Mouse (Mus musculus) retina, postnatal 1 day (tissue): ENCODE data around the gene Stk11.

Experiments
- DNase-seq: peaks from one replicate; pipeline ENCODE4 v3.0.0-alpha.2; 2012

Gene Stk11

GRCm38 (mm10) chr10:80115290-80115943, at the start of gene Stk11:
Gene Stk11 (plus strand): TSS chr10:80115803.
- peak; percentile 100 for DNase-seq

GRCm38 (mm10) chr10:80069251-80069650, 46.4 kb upstream of the Stk11 start:
- DNase-seq: no peak

GRCm38 (mm10) chr10:80069948-80070450, 45.6 kb upstream of the Stk11 start:
- no peak for DNase-seq

GRCm38 (mm10) chr10:80070837-80071515, 44.6 kb upstream of the Stk11 start:
- no peak for DNase-seq

- no peak for DNase-seq
These were observed 44.1 kb upstream of the Stk11 start for GRCm38 (mm10) chr10:80071516-80071900.

GRCm38 (mm10) chr10:80072623-80073489, 42.7 kb upstream of the Stk11 start:
- no peak for DNase-seq

DNA sequence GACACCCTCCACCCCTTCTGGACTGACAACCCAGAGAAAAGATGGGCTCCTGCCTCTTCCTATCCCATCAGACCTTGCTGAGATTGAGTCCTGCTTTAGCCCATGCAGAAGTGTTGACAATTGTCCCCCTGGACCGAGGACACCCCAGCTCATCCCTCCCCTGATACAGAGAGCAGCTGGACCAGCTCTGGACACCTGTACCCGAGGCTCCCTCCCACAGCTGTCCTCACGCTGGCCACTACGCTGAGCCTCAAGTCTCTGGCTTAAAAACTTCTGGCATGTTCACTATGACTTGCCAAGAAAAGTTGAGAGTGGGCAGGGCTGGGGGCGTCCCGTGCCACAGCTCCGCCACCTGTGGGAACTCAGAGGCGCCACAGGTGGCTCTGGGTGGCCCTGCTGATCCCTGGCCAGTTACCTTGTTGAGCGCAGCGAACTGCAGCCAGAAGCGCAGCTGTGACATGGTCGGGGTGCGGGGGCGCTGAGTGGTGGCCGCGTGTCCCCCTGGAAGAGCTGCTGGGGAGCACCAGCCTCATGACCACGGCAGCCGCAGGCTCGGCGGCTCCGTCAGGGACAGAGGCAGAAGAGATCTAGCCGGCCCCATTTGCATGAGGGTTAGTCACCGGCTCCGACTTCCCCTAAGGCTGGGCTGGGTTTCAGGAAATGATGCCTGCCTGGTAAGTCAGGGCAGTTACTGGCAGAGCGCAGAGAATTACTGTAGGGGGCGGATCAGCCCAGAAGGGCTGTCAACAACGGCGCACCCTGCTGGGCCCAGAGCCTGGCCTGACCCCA, 40.6 kb upstream of the Stk11 start:
- DNase-seq: no peak

- DNase-seq: no peak
These were observed 39.7 kb upstream of the Stk11 start for GRCm38 (mm10) chr10:80075924-80076323.

DNA sequence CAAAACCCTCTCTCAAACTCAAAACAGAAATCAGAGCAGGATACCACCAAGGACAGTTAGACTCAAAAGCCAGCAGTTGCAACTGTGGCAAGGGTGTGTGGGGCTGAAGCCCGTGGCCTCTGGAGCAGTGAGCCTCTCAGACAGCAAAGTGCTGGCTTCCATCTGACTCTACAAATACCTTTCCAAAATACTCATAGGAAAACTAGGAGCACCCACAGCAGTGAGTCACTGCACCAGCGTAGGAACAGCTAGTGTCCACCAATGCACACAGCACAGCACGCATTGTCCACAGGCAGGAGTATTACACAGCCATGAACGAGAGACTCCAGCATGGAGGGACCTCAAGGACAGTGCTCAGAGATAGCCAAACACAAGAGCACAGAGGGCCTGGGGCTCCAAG, 39.2 kb upstream of the Stk11 start:
- DNase-seq: no peak

DNA sequence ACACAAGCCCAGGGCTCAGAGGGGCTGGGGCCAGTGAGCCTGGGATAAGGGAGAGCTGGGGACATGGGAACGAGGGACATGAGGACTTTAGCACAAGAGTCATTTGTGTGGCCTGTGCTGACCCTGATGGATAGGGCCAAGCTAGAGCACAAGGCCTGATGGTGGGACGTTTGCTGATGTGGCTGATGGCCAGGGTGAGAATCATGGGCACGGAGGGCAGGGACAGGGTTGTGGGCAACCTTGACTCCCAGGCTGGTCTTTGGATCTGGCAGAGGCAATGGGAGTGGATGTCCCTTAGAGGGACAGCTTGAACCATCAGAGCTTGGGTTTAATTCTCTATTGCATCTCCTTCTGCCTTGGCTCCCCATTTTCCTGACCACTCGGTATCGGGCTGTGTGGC, 38.3 kb upstream of the Stk11 start:
- no peak for DNase-seq

DNA sequence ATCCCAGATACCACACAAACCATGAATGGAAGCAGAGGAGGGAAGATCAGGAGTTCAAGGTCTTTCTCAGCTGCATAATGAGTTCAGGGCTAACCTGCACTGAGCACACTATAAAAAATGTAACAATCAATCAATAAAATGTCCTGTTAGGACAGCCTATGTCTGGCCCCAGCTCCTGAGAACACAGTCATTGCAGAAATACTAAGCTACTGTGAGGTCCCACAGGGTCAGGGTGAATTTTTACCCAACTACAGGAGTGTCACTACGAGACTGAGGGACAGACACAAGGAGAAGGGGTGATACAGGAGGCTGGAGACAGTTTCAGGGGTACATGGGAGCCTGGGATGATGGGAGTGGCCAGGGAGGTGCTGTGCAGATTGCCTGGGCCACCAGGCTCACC, 37.2 kb upstream of the Stk11 start:
- no peak for DNase-seq

- no peak for DNase-seq
These were observed 35.1 kb upstream of the Stk11 start for GRCm38 (mm10) chr10:80080396-80081070.

DNA sequence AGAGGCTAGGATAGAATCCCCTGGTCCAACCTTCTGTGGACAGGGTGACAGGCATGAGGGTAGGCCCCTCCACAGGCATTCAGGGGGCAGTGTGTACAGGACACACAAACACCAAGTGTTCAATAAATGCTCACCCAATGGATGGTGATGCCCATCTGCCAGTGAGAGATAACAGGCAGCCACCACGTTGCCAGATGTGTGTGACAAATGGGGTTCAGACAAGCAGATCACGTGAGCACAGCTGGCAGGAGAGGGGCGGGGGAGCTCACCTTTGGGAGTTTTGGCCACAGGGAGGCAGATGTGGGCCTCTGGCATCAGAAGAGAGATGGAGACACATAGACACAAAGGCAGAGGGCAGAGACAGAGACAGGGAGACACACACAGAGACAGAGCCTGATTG, 34.5 kb upstream of the Stk11 start:
- no peak for DNase-seq

- no peak for DNase-seq
These were observed 30.7 kb upstream of the Stk11 start for GRCm38 (mm10) chr10:80084817-80085487.

DNA sequence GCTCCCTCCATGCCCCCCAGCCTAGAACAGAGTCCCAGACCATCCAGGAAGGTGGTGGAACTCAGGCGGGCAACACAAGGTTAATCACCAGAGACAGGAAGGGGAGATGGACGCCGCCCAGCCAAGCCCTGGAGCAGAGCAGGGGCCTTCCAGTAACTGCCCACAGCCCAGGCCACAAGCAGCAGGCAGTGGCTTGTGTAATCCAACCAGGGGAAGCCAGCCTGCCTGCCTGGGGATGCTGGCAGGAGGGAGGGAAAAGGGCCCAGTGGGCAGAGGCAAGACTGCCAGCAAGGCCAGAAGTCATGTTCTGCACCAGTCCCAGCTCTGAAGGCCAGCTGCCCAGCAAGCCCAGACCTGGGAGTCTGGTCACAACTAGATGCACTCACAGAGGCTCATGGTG, 28.8 kb upstream of the Stk11 start:
- DNase-seq: no peak

DNA sequence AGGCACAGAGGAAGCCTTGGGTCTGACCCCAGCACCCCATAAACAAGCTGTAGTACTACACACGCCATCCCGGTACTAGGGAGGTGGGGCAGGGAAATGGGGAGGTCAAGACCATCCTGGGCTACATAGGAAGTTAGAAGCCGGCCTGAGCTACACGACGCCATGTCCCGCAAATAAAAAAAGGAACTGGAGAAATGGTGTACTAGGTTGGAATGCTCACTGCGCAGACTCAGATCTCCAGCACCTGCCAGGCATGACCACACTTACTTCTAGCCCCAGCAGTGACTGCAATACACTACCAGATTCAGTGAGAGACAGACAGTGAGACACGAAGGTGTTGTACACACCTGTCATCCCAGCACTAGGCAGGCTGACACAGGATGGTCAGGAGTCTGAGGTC, 28.1 kb upstream of the Stk11 start:
- no peak for DNase-seq

DNA sequence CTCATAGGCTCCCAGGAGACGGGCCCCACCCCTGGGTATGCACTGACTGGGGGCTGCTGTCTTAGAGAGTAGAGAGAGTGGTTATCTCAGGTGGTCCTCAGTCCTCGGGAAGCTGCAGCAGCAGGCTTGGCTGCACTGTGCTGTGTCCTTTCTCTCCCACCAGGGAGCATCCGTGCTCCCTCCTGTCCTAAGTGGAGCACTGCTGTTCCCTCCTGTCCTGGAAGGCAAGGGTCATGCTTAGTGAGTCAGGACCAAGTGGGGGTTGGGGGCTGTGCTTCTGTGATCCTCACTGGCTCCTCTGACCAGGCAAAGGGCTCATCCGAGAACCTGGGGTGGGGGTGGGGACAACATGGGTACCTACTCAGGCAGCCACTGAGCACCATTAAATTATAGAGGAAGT, 26.5 kb upstream of the Stk11 start:
- DNase-seq: peak; percentile 20

DNA sequence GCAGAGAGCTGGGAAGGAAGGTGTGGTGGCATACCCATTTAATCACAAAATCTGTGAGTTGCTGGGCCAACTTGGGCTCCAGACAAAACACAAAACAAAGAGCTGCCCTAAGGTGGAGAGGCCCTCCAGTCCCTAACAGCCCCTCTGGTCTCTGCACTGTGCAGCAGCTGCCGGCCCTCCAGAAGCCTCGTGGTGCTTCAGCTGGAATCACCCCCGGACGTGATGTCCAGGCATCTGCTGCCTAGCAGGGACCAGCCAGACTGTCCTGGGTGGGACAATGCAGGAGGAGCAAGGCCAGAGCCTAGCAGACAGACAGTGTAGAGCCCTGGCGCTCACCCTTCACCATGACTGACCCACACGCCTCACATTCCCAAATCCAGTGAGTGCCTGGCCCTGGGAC, 24.1 kb upstream of the Stk11 start:
- no peak for DNase-seq

DNA sequence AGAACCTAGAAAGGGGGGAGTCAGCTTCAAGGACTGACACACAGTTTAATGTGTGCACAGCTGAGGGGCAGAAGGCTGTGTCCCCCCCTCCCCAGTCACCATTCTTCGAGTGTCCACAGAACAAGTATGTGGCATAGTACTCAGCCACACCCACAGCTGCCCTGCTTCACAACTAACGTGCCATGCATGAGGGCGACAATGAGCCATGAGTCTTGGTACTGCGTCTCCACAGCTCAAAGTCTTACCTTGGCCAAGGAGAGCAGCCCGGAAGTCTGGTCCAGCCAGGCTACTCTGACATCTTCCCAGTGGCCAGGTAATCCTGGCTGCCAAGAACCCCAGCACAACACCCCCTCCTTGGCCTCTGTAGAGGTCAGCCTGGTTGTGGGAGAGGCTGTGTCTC, 22.9 kb upstream of the Stk11 start:
- no peak for DNase-seq

DNA sequence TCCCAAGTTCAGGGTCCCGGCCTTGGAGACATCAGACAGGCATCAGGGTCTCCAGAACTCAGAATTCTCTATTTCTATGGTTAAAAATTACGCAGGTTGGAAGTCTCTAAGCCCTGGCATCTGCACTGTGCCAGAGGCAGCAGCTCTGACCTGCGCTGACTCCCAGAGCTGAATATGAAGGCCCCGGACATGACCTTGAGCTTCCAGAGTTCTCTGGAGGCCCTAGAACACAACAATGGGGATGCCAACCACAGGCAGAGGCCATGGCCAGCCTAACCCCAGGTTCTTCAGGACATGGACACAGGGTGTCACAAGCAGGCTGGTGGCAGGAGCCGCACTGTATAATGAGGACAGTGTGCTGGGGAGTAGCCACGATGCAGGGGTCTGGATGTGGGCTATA, 21.5 kb upstream of the Stk11 start:
- no peak for DNase-seq

DNA sequence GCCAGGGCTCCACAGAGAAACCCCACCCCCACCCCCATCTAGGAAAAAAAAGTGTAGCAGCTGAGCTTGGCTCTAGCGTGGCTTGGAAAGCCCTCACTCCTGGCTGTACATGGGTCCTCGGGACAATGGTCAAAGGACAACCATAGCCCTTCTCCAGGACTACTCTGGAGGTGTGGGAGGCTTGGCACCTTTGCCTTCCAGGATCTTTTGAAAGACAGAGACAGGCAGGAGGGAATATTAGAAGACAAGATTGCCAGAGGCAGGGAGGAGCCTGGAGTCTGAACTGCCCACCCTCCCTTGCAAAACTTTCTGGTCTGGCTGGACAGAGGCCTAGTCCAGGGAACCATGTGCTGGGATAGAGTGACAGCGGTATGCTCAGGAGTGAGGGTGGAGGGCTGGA, 20.9 kb upstream of the Stk11 start:
- no peak for DNase-seq

DNA sequence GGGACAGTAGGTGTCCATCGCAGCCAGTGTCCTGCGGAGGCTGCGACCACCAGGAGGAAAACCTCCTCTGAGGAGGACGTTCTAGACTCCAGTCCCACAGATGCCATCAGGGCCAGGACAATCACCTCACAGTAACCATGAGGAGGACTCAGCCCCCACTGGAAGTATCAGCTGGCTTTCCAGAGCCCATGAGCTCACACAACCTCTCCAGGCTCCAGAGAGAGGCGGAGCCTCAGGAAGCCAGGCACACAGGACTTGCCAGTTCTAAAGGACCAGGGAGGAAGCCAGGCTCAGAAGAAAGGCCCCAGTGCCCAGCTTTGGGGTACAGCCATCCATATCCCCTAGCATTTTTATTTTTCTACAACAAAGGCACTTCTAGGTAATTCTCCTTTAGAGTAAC, 20.1 kb upstream of the Stk11 start:
- no peak for DNase-seq
